In genomic region chr17:72904873-72905272, GRCm38 (mm10) we compare ENCODE assay signal across 28 mouse cellular contexts. TPM values are rescaled to one million over a fixed set of nuclear protein-coding genes. Genes with fewer than 3 reads are reported as not detected.
DNase-seq lines count a peak whose midpoint lies in the region; ATAC-seq and TF ChIP-seq lines count a peak whose summit lies in the region.
"Had no signal": no experiment of that assay in that cellular context is flagged by ENCODE, and none has a peak within 500 bp of the region (broad histone marks: within the 10 kb centered on the region; RNA-seq: fewer than 3 reads in every experiment).

No protein-coding gene starts in this region.

- intact Hi-C loops in heart, postnatal 14 days (cut with DNase I) = no loop called here
- intact Hi-C loops in heart, adult 2 months (cut with DNase I) = no loop called here

- no peak overlapping the region for H3K4me2 ChIP-seq in forebrain, embryonic 14.5 days (ENCODE audit: low read length)
- H3K4me2 ChIP-seq: embryonic facial prominence, embryonic 13.5 days; embryonic facial prominence, embryonic 15.5 days; forebrain, embryonic 12.5 days; forebrain, embryonic 15.5 days had no signal

- TF ChIP-seq POLR2A in heart, adult 2 months (IDR thresholded peaks at IDR 0.05; ENCODE audit: insufficient read depth, low read depth, low read length) = no peak

- no peaks in the 10 kb centered on the region for H3K27me3 ChIP-seq in heart, adult 2 months (ENCODE audit: control insufficient read depth, insufficient read depth, low read length)
- no peaks in the 10 kb centered on the region for H3K27me3 ChIP-seq in forebrain, embryonic 14.5 days (replicated peaks; ENCODE audit: control insufficient read depth, insufficient read depth, low read length)
- H3K27me3 ChIP-seq: CH12.LX; embryonic facial prominence, embryonic 13.5 days; embryonic facial prominence, embryonic 15.5 days; forebrain, embryonic 12.5 days; forebrain, embryonic 15.5 days; Patski had no signal

- H3K9ac ChIP-seq in heart, adult 2 months (ENCODE audit: low read depth, low read length) = no peak overlapping the region
- no peak overlapping the region for H3K9ac ChIP-seq in forebrain, embryonic 14.5 days (ENCODE audit: low read length)
- H3K9ac ChIP-seq: embryonic facial prominence, embryonic 13.5 days; embryonic facial prominence, embryonic 15.5 days; forebrain, embryonic 12.5 days; forebrain, embryonic 15.5 days had no signal

- ATAC-seq in forebrain, embryonic 14.5 days = no peak
- ATAC-seq: activated CD4-positive, CD25-positive, alpha-beta regulatory T cell, adult 4 months; CD4-positive, CD25-positive, alpha-beta regulatory T cell, adult 4 months; forebrain, embryonic 15.5 days; Patski had no signal

- no peak overlapping the region for H3K27ac ChIP-seq in heart, adult 2 months
- no peak overlapping the region for H3K27ac ChIP-seq in forebrain, embryonic 14.5 days (ENCODE audit: low read depth, low read length)
- H3K27ac ChIP-seq: embryonic facial prominence, embryonic 13.5 days; embryonic facial prominence, embryonic 15.5 days; forebrain, embryonic 10.5 days; forebrain, embryonic 12.5 days; forebrain, embryonic 15.5 days had no signal

- H3K9me3 ChIP-seq in forebrain, embryonic 14.5 days (replicated peaks; ENCODE audit: control insufficient read depth, low read length) = no peaks in the 10 kb centered on the region
- H3K9me3 ChIP-seq: embryonic facial prominence, embryonic 13.5 days; embryonic facial prominence, embryonic 15.5 days; forebrain, embryonic 10.5 days; forebrain, embryonic 12.5 days; forebrain, embryonic 15.5 days had no signal

- 93% methylated on average over 7 of the region's 7 CpGs for WGBS in heart, adult 2 months
- WGBS in forebrain, embryonic 14.5 days = 85% methylated on average over 7 of the region's 7 CpGs

- H3K36me3 ChIP-seq in heart, adult 2 months (ENCODE audit: control insufficient read depth, insufficient read depth, low read length) = no peaks in the 10 kb centered on the region
- H3K36me3 ChIP-seq in forebrain, embryonic 14.5 days (ENCODE audit: control insufficient read depth, insufficient read depth, low read length) = no peaks in the 10 kb centered on the region
- H3K36me3 ChIP-seq: embryonic facial prominence, embryonic 13.5 days; embryonic facial prominence, embryonic 15.5 days; forebrain, embryonic 10.5 days; forebrain, embryonic 12.5 days; forebrain, embryonic 15.5 days; G1E had no signal

- no peaks in the 10 kb centered on the region; the same call in 1 of the 2 replicates for H3K4me1 ChIP-seq in heart, adult 2 months (ENCODE audit: control insufficient read depth, insufficient read depth, low read length)
- no peaks in the 10 kb centered on the region for H3K4me1 ChIP-seq in forebrain, embryonic 14.5 days (ENCODE audit: control insufficient read depth, insufficient read depth, low read length)
- H3K4me1 ChIP-seq: forebrain, embryonic 10.5 days; forebrain, embryonic 12.5 days; forebrain, embryonic 15.5 days had no signal

- peak; percentile 85 for DNase-seq in heart, adult 11 months
- DNase-seq in heart, postnatal 14 days = no peak
- peak; percentile 2 for DNase-seq in heart, postnatal 4 days
- DNase-seq in heart, adult 2 months = no peak
- DNase-seq in thymus, postnatal 4 days = peak; percentile 3
- no peak for DNase-seq in thymus, postnatal 36 days
- no peak for DNase-seq in forebrain, embryonic 14.5 days (ENCODE audit: low spot score)
- DNase-seq: adrenal gland, adult 8-10 months; adrenal gland, postnatal 14 days; adrenal gland, postnatal 36 days; B cell, adult 2 months; cerebellum, adult 11-12 months; cerebellum, adult 2 months; cerebellum, adult 9-10 months; cerebellum, postnatal 10 days; cerebellum, postnatal 25 days; embryo, embryonic 11 days had no signal

- no peak for TF ChIP-seq CTCF in heart, adult 2 months (IDR thresholded peaks at IDR 0.05)

- H3K79me2 ChIP-seq in heart, adult 2 months (replicated peaks; ENCODE audit: control insufficient read depth, insufficient read depth, low read length) = no peaks in the 10 kb centered on the region

- no peak overlapping the region for H3K4me3 ChIP-seq in heart, adult 2 months
- H3K4me3 ChIP-seq in forebrain, embryonic 14.5 days (ENCODE audit: low read depth, low read length) = no peak overlapping the region
- H3K4me3 ChIP-seq: embryonic facial prominence, embryonic 13.5 days; embryonic facial prominence, embryonic 15.5 days; erythroblast, embryonic 14.5 days; forebrain, embryonic 10.5 days; forebrain, embryonic 12.5 days; forebrain, embryonic 15.5 days had no signal

- no peak for TF ChIP-seq EP300 in heart, adult 2 months (IDR thresholded peaks at IDR 0.05; ENCODE audit: insufficient read depth, low read depth, low read length)

RNA-seq across cellular contexts. Expression of gene Lbh, which starts 13.2 kb away (rescaled TPM):
- 100 to 1,000 TPM; 318 to 323 TPM for total RNA-seq in heart, postnatal 14 days (2021)
- total RNA-seq in heart, postnatal 4 days (2021) = 100 to 1,000 TPM; 730 to 743 TPM
- total RNA-seq in heart, adult 2 months (2021) = 100 to 1,000 TPM; 354 to 451 TPM
- 522 and 708 TPM in 2 replicates for polyA plus RNA-seq in heart, adult 2 months (2012; rRNA removed)
- 8.1 and 8.7 TPM in 2 replicates for polyA plus RNA-seq in forebrain, embryonic 14.5 days (2014; fragmentation: Nextera tagmentation; extraction: Ambion mirVana)

Comparison
In these comparisons a context has a peak if more than half of its experiments do, and no peak if none do; other contexts are left out.
1. DNase-seq: peak in heart, adult 11 months (single experiment), heart, postnatal 4 days (single experiment) and thymus, postnatal 4 days (single experiment); none in heart, postnatal 14 days (0 of 2), heart, adult 2 months (0 of 2), thymus, postnatal 36 days (0 of 2) and forebrain, embryonic 14.5 days (single experiment).